Mouse (Mus musculus): Measurements from ENCODE around the gene Rasgrf1.

DNA sequence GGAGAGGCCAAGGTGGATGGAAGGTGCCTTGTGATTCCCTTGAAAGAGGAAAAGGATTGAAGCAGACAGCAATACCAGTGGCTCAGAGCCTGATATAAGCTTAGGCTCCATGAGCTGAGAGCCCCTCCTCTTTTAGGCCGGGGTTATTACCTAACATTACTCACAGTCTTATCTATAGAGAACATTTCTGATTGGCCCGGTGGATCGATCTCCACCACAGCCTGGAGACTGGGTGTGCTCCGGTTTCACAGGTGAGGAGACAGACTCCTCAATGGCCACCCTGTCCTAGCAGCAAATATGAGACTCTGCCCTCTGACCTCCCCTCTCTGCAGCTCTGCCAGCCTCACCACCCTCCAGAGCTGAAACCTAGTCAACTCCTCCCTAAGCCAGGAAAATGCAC, 3.4 kb downstream of the Rasgrf1 start:
- TF ChIP-seq CTCF (conservative IDR thresholded peaks at IDR 0.05; ENCODE audit: insufficient read depth, insufficient read length, low read depth, low read length) (no peak), POLR2A (IDR thresholded peaks at IDR 0.05; ENCODE audit: low read depth, low read length) (no peak)

Measured in kidney, adult 2 months (tissue).